Mouse (Mus musculus) CD8-positive naive resting alpha-beta T cell, adult 2 months (primary cell): ENCODE results near the gene Peak1.
"Not testable (repeated sequence)": the region's sequence is repeated elsewhere in the genome, so short reads cannot be mapped to it uniquely, and the experiment has no call there.

Experiments
- DNase-seq, 2 experiments: peaks; one replicate each; pipeline ENCODE4 v3.0.0; 2022; ENCODE audit warnings: low read depth in 2 of 2, low spot score in 2 of 2

The Peak1 gene

GRCm38 (mm10) chr9:56417948-56418737 is at the start of gene Peak1, which contains the start of gene Hmg20a:
Gene Peak1 (minus strand): TSS chr9:56418067.
Gene Hmg20a (plus strand): TSS chr9:56418609.
- peak; percentile 99 to 100 for DNase-seq

DNA sequence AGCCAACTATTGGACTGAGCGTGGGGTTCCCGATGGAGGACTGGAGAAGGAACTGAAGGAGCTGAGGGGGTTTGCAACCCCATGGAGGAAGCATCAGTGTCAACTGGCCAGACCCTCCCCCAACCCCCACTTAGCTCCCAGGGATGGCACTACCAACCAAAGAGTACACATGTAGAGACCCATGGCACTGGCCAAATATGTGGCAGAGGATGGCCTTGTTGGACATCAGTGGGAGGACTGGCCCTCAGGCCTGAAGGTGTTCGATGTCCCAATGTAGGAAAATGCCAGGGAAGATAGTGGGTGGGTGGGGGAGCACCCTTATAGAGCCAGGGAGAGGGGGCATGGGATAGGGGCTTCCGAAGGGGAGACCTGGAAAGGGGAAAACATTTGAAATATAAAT is 48.4 kb upstream of the Peak1 start:
- DNase-seq = no peak

DNA sequence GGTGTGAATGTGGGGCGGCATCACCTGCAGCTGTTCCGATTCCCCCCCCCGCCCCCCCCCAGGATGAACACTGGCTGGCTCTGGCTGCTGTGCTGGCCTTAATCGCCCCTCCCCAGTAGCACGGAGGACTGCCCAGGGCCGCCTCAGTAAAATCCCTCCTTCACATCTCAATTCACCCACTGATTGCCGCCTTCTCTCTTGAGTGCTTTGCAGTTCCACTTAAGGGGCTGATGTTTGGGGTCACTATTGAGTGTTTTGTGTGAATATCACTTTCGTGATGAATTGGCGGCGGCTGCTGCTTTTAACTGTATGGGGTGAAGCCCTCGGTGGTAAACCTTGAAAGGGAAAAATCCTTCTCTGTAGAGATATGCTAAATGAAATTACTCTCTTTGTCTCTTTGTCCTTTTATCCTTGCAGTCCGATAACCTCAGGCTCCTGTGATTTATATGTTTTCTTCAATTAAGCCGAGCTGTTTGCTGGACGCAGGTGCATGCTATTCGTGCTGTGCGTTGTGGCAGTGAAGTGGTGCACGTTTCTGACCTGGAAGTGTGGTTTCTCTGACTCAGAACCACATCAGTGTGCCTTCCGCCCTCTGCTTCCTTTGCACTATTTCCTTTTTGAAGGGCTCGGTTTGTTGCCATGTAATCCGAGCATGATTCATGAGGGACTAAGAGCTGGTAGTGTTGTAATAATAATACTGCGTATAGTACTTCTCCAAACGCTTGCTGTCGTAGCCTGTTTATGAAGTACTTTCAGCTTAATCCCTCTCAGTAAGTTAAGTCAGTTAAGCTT is 47.2 kb upstream of the Peak1 start:
- peak; percentile 61 to 71 for DNase-seq

GRCm38 (mm10) chr9:56463686-56464515 is 46.0 kb upstream of the Peak1 start:
- no peak for DNase-seq

GRCm38 (mm10) chr9:56463046-56463445 is 45.2 kb upstream of the Peak1 start:
- DNase-seq = no peak

DNA sequence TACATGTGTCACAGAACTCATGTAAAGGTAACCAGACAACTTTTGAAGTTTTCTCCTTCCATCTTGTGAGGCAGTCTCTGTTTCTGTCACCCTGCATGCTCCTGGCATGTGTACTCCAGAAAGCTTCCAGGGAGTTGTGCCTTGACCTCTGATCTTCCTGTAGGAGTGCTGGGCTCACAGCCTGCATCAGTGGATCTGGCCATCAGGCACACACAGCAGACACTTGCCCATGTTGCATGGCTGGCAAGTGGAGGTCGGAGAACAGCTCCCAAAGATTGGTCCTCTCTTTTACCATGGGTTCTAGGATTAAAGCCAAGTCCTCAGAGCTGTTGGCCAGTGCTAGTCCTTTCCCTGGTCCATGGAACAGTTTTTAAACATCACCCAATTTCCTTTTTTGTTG is 44.7 kb upstream of the Peak1 start:
- no peak for DNase-seq

- DNase-seq = no peak
Observed at GRCm38 (mm10) chr9:56460987-56461386, 43.1 kb upstream of the Peak1 start.

- DNase-seq = peak in 1 of 2 experiments; percentile 7
Observed at GRCm38 (mm10) chr9:56456426-56456825, 38.6 kb upstream of the Peak1 start.

- DNase-seq = no peak
Observed at GRCm38 (mm10) chr9:56453038-56453815, 35.4 kb upstream of the Peak1 start.

- DNase-seq = no peak
Observed at GRCm38 (mm10) chr9:56451570-56451969, 33.7 kb upstream of the Peak1 start.

DNA sequence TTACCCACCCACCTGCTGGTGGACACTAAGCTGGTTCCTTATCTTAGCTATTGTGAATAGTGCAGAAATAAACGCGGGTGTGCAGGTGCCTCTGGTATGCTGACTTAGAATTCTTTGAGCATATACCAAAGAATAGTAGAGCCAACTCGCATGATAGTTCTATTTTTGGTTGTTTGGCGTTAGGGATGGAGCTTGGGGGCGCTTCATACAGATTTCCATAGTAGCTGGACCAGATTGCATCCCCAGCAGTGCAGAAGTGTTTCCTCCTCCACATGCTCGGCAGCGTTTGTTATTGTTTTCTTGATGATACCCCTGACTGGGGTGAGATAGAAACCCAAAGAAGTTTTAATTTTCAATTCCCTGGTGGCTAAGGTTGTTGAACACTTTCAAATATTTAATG is 21.8 kb upstream of the Peak1 start:
- DNase-seq = no peak

DNA sequence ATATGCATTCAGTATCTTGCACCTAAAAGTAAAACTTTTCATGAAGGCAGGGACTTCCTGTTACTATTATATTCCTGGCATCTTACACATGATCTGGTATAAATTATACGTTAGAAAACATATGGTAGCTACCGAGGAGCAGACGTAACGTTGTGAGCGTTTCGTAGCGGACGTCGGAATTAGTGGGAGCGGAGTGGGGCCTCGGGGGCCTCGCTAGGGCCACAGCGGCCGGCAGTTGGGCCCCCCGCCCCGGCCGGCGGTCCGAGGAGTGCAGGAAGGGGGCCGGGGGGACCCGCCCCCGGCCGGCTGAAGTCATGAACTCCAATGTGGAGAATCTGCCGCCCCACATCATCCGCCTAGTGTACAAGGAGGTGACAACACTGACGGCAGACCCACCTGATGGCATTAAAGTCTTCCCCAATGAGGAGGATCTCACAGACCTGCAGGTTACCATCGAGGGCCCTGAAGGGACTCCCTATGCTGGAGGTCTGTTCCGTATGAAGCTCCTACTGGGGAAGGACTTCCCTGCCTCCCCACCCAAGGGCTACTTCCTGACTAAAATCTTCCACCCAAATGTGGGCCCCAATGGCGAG is 19.5 kb upstream of the Peak1 start:
- DNase-seq = not testable (repeated sequence)

GRCm38 (mm10) chr9:56435821-56436526 is 18.1 kb upstream of the Peak1 start:
- no peak for DNase-seq

DNA sequence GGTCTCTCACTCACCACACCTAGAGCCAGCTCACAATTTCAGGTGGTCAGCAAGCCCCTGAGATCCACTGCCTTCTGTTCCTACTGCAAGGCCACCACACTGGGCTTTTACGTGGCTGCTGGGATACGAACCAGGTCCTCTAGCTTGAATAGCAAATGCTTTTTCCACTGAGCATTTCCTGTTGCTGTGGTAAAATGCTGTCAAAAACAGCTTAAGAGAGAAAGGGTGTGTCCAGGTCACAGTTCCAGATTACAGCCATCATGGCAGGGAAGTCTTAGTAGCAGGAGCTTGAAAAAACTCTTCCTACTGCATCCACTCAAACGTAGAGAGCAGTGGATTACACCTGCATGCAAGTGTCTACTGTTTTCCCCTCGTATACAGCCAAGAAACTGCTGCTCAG is 7.0 kb upstream of the Peak1 start:
- DNase-seq = no peak

- DNase-seq = peak; percentile 27 to 55
Observed at GRCm38 (mm10) chr9:56421991-56422390, 4.1 kb upstream of the Peak1 start.

DNA sequence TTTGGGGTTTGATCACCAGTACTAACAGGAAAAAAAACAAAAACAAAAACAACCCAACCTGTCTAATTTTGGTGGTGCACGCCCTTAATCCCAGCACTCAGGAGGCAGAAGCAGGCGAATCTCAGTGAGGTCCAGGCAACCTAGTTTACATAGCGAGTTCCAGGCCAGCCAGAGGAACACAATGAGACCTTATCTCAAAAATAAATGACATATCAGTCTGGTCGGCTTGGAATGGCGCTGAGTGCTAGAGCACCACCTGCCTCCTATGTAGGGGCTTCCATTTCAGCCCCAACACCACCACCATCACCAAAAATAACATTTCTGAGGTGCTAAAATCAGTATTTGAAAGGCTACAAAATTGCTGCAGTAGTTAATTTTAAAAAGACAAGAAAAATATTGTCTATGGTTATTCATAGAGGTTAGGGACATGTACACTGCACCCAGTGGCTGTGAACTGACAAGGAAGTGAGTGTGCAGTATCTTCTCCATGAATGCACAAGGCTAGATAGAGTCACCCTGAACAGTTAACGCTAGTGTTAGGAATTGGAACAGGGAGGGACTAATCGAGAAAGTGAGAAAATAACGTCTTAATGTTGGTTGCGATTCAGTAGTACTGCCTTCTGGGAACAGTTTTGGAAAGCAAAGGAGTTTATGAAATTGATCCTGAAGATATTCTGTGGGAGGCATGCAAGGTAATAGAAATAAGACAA is 3.2 kb upstream of the Peak1 start:
- no peak for DNase-seq

GRCm38 (mm10) chr9:56420236-56420635 is 2.4 kb upstream of the Peak1 start:
- DNase-seq = no peak

- DNase-seq = peak; percentile 93 to 96
Observed at GRCm38 (mm10) chr9:56418738-56419239, 922 bp upstream of the Peak1 start.
